Mouse (Mus musculus): ENCODE data around the gene Hcn3. TPM values are rescaled to one million over a fixed set of nuclear protein-coding genes. Genes with fewer than 3 reads are reported as not detected.
A peak's percentile ranks its signal among the peaks of the same experiment; 100 is the strongest.
"Not testable (repeated sequence)": the region's sequence is repeated elsewhere in the genome, so short reads cannot be mapped to it uniquely, and the experiment has no call there.

Gene Hcn3
- polyA plus RNA-seq, 1 experiment = 0.10 TPM

- no peak overlapping the region for H3ac ChIP-seq (ENCODE audit: control insufficient read depth, insufficient read length)
- TF ChIP-seq SRF (IDR thresholded peaks at IDR 0.05; ENCODE audit: control insufficient read depth, insufficient read length, low read depth) = no peak
- peaks cover 15% of the 10 kb centered on the region for H3K36me3 ChIP-seq (ENCODE audit: control insufficient read depth, insufficient read depth)
- peaks cover 21% of the 10 kb centered on the region for H3K79me2 ChIP-seq (ENCODE audit: control insufficient read depth, insufficient read depth)
- peak overlapping the region; percentile 71 for H3K4me3 ChIP-seq
- peak overlapping the region; percentile 77 for H3K4me2 ChIP-seq (ENCODE audit: low read depth)
- H3K27me3 ChIP-seq (ENCODE audit: control insufficient read depth, insufficient read depth, insufficient read length) = peaks cover 8% of the 10 kb centered on the region
These were observed 3.7 kb upstream of the Hcn3 start for GRCm38 (mm10) chr3:89163643-89164245.

GRCm38 (mm10) chr3:89163123-89163522 lies 3.1 kb upstream of the Hcn3 start:
- H3ac ChIP-seq (ENCODE audit: control insufficient read depth, insufficient read length) = no peak overlapping the region
- H3K27me3 ChIP-seq (ENCODE audit: control insufficient read depth, insufficient read depth, insufficient read length) = peaks cover 14% of the 10 kb centered on the region
- peak; percentile 95 for TF ChIP-seq USF1 (IDR thresholded peaks at IDR 0.05; ENCODE audit: low read depth)
- no peak for TF ChIP-seq CEBPB (IDR thresholded peaks at IDR 0.05; ENCODE audit: insufficient read depth, poor library complexity, severe bottlenecking)
- no peak for TF ChIP-seq MAX (IDR thresholded peaks at IDR 0.05; ENCODE audit: low read depth)
- H3K4me3 ChIP-seq = no peak overlapping the region
- peaks cover 21% of the 10 kb centered on the region for H3K79me2 ChIP-seq (ENCODE audit: control insufficient read depth, insufficient read depth)
- peaks cover 12% of the 10 kb centered on the region for H3K36me3 ChIP-seq (ENCODE audit: control insufficient read depth, insufficient read depth)
- peak overlapping the region; percentile 32 for H3K4me2 ChIP-seq (ENCODE audit: low read depth)

- no peak for TF ChIP-seq MAX (IDR thresholded peaks at IDR 0.05; ENCODE audit: low read depth)
- TF ChIP-seq USF1 (IDR thresholded peaks at IDR 0.05; ENCODE audit: low read depth) = no peak
- no peak for TF ChIP-seq TCF3 (IDR thresholded peaks at IDR 0.05; ENCODE audit: insufficient read length, low read depth)
- TF ChIP-seq MYOG (IDR thresholded peaks at IDR 0.05; ENCODE audit: control insufficient read depth in 1 of 3, insufficient read depth in 1 of 3, insufficient read length in 2 of 3, low read depth in 2 of 3) = no peak
- TF ChIP-seq E2F4 (IDR thresholded peaks at IDR 0.05; ENCODE audit: insufficient read depth) = no peak
- TF ChIP-seq TCF12 (IDR thresholded peaks at IDR 0.05; ENCODE audit: insufficient read depth, poor library complexity, severe bottlenecking) = no peak
- TF ChIP-seq SRF (IDR thresholded peaks at IDR 0.05; ENCODE audit: control insufficient read depth, insufficient read length, low read depth) = no peak
- TF ChIP-seq POLR2AphosphoS2 (IDR thresholded peaks at IDR 0.05; ENCODE audit: insufficient read length, low read depth) = no peak
- no peak for TF ChIP-seq REST (IDR thresholded peaks at IDR 0.05; ENCODE audit: insufficient read depth, insufficient read length)
- TF ChIP-seq POLR2A (IDR thresholded peaks at IDR 0.05; ENCODE audit: insufficient read length, low read depth) = no peak
- no peak for TF ChIP-seq MYOD1 (IDR thresholded peaks at IDR 0.05; ENCODE audit: control insufficient read depth in 1 of 3, insufficient read length in 2 of 3, low read depth in 2 of 3)
- Histone ChIP-seq H3K36me3 (ENCODE audit: control insufficient read depth, insufficient read depth) (no peaks in the 10 kb centered on the region), H3K27me3 (ENCODE audit: control insufficient read depth, insufficient read depth, insufficient read length) (peaks cover 16% of the 10 kb centered on the region), H3ac (ENCODE audit: control insufficient read depth, insufficient read length) (no peak overlapping the region), H3K4me2 (ENCODE audit: low read depth) (no peak overlapping the region), H3K79me2 (ENCODE audit: control insufficient read depth, insufficient read depth) (peaks cover 16% of the 10 kb centered on the region), H3K4me3 (no peak overlapping the region)
These were observed 1.8 kb upstream of the Hcn3 start for GRCm38 (mm10) chr3:89161786-89162185.

GRCm38 (mm10) chr3:89161207-89161606 lies 1.2 kb upstream of the Hcn3 start:
- not testable (repeated sequence) for H3K36me3 ChIP-seq (ENCODE audit: control insufficient read depth, insufficient read depth); H3K4me3 ChIP-seq; H3ac ChIP-seq (ENCODE audit: control insufficient read depth, insufficient read length); H3K4me2 ChIP-seq (ENCODE audit: low read depth)
- Histone ChIP-seq H3K79me2 (ENCODE audit: control insufficient read depth, insufficient read depth) (peaks cover 12% of the 10 kb centered on the region), H3K27me3 (ENCODE audit: control insufficient read depth, insufficient read depth, insufficient read length) (peaks cover 17% of the 10 kb centered on the region)

- Histone ChIP-seq H3K4me2 (ENCODE audit: low read depth) (peak overlapping the region; percentile 56), H3K27me3 (ENCODE audit: control insufficient read depth, insufficient read depth, insufficient read length) (peaks cover 23% of the 10 kb centered on the region), H3K79me2 (ENCODE audit: control insufficient read depth, insufficient read depth) (no peaks in the 10 kb centered on the region), H3K4me3 (no peak overlapping the region), H3K36me3 (ENCODE audit: control insufficient read depth, insufficient read depth) (no peaks in the 10 kb centered on the region), H3ac (ENCODE audit: control insufficient read depth, insufficient read length) (no peak overlapping the region)
- TF ChIP-seq E2F4 (IDR thresholded peaks at IDR 0.05; ENCODE audit: insufficient read depth) (no peak), REST (IDR thresholded peaks at IDR 0.05; ENCODE audit: insufficient read depth, insufficient read length) (peak; percentile 94), SRF (IDR thresholded peaks at IDR 0.05; ENCODE audit: control insufficient read depth, insufficient read length, low read depth) (no peak)
These were observed 785 bp downstream of the Hcn3 start for GRCm38 (mm10) chr3:89159211-89159610.

- H3K36me3 ChIP-seq (ENCODE audit: control insufficient read depth, insufficient read depth) = no peaks in the 10 kb centered on the region
- no peak overlapping the region for H3K4me3 ChIP-seq
- H3K4me2 ChIP-seq (ENCODE audit: low read depth) = no peak overlapping the region
These were observed 1.3 kb downstream of the Hcn3 start for GRCm38 (mm10) chr3:89158651-89159050.

More at GRCm38 (mm10) chr3:89158651-89159050, 1.3 kb downstream of the Hcn3 start:
- H3ac ChIP-seq (ENCODE audit: control insufficient read depth, insufficient read length) = no peak overlapping the region
- peaks cover 27% of the 10 kb centered on the region for H3K27me3 ChIP-seq (ENCODE audit: control insufficient read depth, insufficient read depth, insufficient read length)
- H3K79me2 ChIP-seq (ENCODE audit: control insufficient read depth, insufficient read depth) = no peaks in the 10 kb centered on the region
- no peak for TF ChIP-seq REST (IDR thresholded peaks at IDR 0.05; ENCODE audit: insufficient read depth, insufficient read length)
- no peak for TF ChIP-seq POLR2A (IDR thresholded peaks at IDR 0.05; ENCODE audit: insufficient read length, low read depth)
- no peak for TF ChIP-seq MAX (IDR thresholded peaks at IDR 0.05; ENCODE audit: low read depth)
- TF ChIP-seq USF1 (IDR thresholded peaks at IDR 0.05; ENCODE audit: low read depth) = no peak
- TF ChIP-seq POLR2AphosphoS2 (IDR thresholded peaks at IDR 0.05; ENCODE audit: insufficient read length, low read depth) = no peak
- TF ChIP-seq SRF (IDR thresholded peaks at IDR 0.05; ENCODE audit: control insufficient read depth, insufficient read length, low read depth) = no peak
- no peak for TF ChIP-seq MYOG (IDR thresholded peaks at IDR 0.05; ENCODE audit: control insufficient read depth in 1 of 3, insufficient read depth in 1 of 3, insufficient read length in 2 of 3, low read depth in 2 of 3)
- TF ChIP-seq TCF12 (IDR thresholded peaks at IDR 0.05; ENCODE audit: insufficient read depth, poor library complexity, severe bottlenecking) = no peak
- TF ChIP-seq TCF3 (IDR thresholded peaks at IDR 0.05; ENCODE audit: insufficient read length, low read depth) = no peak
- no peak for TF ChIP-seq MYOD1 (IDR thresholded peaks at IDR 0.05; ENCODE audit: control insufficient read depth in 1 of 3, insufficient read length in 2 of 3, low read depth in 2 of 3)
- no peak for TF ChIP-seq E2F4 (IDR thresholded peaks at IDR 0.05; ENCODE audit: insufficient read depth)
- no peak for TF ChIP-seq CEBPB (IDR thresholded peaks at IDR 0.05; ENCODE audit: insufficient read depth, poor library complexity, severe bottlenecking)
